Mouse (Mus musculus) kidney, postnatal 14 days (tissue): ENCODE data around the gene Gm13275.
A peak's percentile ranks its signal among the peaks of the same experiment; 100 is the strongest.
"Not testable (repeated sequence)": the region's sequence is repeated elsewhere in the genome, so short reads cannot be mapped to it uniquely, and the experiment has no call there.

Source experiments
- DNase-seq: peaks from one replicate; pipeline ENCODE4 v3.0.0; 2022; ENCODE audit warnings: mixed read lengths

The Gm13275 gene

GRCm38 (mm10) chr4:88793936-88794675 lies at the start of gene Gm13275:
Gm13275 (plus strand) TSS chr4:88794487.
- DNase-seq = peak; percentile 44

DNA sequence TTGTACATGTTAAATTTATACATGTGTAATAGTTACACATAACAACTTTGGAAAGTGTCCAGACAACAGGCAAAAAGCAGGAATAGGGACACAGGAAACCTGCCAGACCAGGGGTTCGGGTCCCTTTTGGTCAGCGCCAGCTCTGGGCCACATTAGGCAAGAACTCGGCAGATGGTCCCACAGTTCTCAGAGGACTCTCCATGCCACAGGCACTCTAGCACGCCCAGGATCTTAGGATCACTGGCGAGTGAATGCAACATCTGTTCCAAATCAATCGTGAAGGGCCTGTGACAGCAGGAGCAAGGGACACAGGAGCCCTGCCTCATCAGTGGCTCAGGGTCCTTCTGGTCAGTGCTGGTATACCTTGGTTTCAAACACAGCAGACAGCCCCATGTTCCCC lies 44.4 kb upstream of the Gm13275 start:
- no peak for DNase-seq

- DNase-seq = peak; percentile 53
Measured at GRCm38 (mm10) chr4:88754818-88755340, 39.4 kb upstream of the Gm13275 start, which contains the start of gene Gm13271. Gm13271 (plus strand) TSS chr4:88754868.

DNA sequence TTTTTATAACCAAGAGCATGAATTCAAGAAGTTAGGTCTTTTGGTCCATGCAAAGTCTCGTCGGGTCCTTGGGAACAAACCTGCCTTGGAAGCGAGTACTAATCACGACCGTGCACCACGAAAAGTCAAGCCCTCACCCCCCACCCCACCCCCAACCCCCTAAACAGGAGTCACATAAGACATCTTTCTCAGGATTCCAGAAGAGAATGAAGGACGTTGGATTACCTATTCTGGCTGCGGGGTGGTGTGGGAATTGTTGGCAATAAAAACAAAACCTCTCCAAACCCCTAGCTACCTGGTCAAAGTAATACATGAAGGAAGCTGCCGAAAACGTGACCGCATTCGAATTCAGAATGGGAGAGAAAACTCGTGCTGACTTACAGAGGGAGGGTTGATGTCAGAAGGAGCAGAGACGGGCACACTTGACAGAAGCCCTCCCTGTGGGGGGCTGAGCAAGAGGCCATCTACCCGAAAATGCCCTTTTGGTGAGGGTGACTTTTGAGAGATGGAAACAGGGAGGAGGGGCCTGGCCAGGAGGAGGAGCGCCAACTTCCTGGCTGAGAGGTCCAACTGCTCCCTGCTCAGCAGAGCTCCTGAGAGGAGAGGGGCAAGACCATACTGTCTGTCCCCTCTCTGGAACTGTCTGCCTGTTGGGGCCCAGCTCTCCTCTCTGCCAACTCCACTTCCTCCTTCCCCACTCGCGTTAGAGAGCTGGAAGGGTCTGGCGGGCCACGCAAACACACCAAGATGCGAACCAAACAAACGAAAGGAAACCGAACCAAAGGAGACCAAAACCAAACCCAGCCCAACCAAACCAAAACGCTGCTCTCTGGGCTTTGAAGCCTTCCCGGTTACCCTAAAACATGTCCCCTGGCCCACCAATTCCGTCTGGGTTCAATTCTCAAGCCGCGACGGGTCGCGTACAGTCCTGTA lies 37.4 kb upstream of the Gm13275 start:
- DNase-seq = not testable (repeated sequence)

- DNase-seq = peak; percentile 90
Measured at GRCm38 (mm10) chr4:88757628-88758031, 36.7 kb upstream of the Gm13275 start.

- DNase-seq = not testable (repeated sequence)
Measured at GRCm38 (mm10) chr4:88758751-88759150, 35.5 kb upstream of the Gm13275 start.

- DNase-seq = peak; percentile 24
Measured at GRCm38 (mm10) chr4:88759610-88760268, 34.5 kb upstream of the Gm13275 start, which contains the start of gene Gm13283. Gm13283 (plus strand) TSS chr4:88760119.

DNA sequence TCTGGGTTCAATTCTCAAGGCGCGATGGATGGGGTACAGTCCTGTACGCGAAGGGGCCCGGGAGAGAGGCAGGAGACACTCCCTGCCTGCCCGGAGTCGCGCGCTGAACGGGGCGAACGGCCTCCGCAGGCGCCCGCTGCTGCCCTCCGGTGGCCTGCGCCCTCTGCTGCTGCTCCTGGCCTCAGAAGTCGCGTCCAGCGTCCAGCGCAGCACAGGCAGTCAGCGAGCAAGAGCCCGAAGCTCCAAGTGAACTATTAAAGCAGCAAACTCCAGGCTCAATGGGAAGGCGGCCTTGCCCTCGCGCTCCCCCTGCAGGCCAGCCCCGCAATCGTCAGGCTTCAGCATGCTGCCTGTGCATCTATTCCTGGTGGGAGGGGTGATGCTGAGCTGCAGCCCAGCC lies 33.9 kb upstream of the Gm13275 start:
- DNase-seq = peak; percentile 88

DNA sequence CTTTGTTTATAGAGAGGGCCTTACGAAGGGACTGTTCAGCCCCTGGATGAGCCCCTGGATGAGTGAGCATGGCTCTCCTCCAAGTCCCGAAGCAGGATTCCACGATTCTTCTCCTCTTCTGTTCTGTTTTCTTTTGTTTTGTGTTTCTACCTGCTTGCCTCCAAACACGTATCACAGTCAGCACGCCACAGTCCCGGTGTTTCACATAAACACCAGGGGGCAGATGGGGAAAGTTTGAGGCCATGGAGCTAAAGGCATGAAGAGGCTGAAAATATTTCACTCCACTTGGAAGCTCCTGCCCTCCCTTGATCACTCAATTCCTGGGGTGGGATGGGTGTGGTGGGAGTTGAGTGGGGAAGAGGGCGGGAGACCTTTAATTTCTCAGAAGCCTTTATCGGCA lies 32.5 kb upstream of the Gm13275 start:
- DNase-seq = peak; percentile 66

- peak; percentile 16 for DNase-seq
Measured at GRCm38 (mm10) chr4:88762341-88762740, 31.9 kb upstream of the Gm13275 start.

GRCm38 (mm10) chr4:88763384-88764018 lies 30.8 kb upstream of the Gm13275 start:
- peak; percentile 78 for DNase-seq

DNA sequence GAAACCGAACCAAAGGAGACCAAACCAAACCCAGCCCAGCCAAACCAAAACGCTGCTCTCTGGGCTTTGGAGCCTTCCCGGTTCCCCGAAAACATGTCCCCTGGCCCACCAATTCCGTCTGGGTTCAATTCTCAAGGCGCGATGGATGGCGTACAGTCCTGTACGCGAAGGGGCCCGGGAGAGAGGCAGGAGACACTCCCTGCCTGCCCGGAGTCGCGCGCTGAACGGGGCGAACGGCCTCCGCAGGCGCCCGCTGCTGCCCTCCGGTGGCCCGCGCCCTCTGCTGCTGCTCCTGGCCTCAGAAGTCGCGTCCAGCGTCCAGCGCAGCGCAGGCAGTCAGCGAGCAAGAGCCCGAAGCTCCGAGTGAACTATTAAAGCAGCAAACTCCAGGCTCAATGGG lies 20.8 kb upstream of the Gm13275 start, which contains the start of gene Gm13290:
Gm13290 (plus strand) TSS at position 301 of the 400 bp plus-strand sequence.
- not testable (repeated sequence) for DNase-seq

- DNase-seq = not testable (repeated sequence)
Measured at GRCm38 (mm10) chr4:88776622-88777021, 17.7 kb upstream of the Gm13275 start, which contains the start of gene Gm13289. Gm13289 (plus strand) TSS chr4:88776922.

DNA sequence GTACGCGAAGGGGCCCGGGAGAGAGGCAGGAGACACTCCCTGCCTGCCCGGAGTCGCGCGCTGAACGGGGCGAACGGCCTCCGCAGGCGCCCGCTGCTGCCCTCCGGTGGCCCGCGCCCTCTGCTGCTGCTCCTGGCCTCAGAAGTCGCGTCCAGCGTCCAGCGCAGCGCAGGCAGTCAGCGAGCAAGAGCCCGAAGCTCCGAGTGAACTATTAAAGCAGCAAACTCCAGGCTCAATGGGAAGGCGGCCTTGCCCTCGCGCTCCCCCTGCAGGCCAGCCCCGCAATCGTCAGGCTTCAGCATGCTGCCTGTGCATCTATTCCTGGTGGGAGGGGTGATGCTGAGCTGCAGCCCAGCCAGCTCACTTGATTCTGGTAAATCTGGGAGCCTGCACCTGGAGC lies 14.7 kb upstream of the Gm13275 start, which contains the start of gene Gm13272:
Gm13272 (plus strand) TSS at position 301 of the 400 bp plus-strand sequence.
- DNase-seq = not testable (repeated sequence)

- DNase-seq = not testable (repeated sequence)
Measured at GRCm38 (mm10) chr4:88780320-88780719, 14.0 kb upstream of the Gm13275 start.

DNA sequence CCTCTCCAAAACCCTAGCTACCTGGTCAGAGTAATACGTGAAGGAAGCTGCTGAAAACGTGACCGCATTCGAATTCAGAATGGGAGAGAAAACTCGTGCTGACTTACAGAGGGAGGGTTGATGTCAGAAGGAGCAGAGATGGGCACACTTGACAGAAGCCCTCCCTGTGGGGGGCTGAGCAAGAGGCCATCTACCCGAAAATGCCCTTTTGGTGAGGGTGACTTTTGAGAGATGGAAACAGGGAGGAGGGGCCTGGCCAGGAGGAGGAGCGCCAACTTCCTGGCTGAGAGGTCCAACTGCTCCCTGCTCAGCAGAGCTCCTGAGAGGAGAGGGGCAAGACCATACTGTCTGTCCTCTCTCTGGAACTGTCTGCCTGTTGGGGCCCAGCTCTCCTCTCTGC lies 12.5 kb upstream of the Gm13275 start, which contains the start of gene Ifnz:
Ifnz (plus strand) TSS at position 301 of the 400 bp plus-strand sequence.
- not testable (repeated sequence) for DNase-seq

GRCm38 (mm10) chr4:88782335-88782734 lies 12.0 kb upstream of the Gm13275 start:
- DNase-seq = not testable (repeated sequence)

GRCm38 (mm10) chr4:88785409-88785808 lies 8.9 kb upstream of the Gm13275 start, which contains the start of gene Gm13276:
Gm13276 (plus strand) TSS chr4:88785709.
- not testable (repeated sequence) for DNase-seq

- DNase-seq = peak; percentile 83
Measured at GRCm38 (mm10) chr4:88788402-88788801, 5.9 kb upstream of the Gm13275 start, which contains the start of gene Gm13277. Gm13277 (plus strand) TSS chr4:88788632.

GRCm38 (mm10) chr4:88791250-88791649 lies 3.0 kb upstream of the Gm13275 start, which contains the start of gene Gm13278:
Gm13278 (plus strand) TSS chr4:88791550.
- not testable (repeated sequence) for DNase-seq

DNA sequence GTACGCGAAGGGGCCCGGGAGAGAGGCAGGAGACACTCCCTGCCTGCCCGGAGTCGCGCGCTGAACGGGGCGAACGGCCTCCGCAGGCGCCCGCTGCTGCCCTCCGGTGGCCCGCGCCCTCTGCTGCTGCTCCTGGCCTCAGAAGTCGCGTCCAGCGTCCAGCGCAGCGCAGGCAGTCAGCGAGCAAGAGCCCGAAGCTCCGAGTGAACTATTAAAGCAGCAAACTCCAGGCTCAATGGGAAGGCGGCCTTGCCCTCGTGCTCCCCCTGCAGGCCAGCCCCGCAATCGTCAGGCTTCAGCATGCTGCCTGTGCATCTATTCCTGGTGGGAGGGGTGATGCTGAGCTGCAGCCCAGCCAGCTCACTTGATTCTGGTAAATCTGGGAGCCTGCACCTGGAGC lies 2.8 kb downstream of the Gm13275 start, which contains the start of gene Gm13279:
Gm13279 (plus strand) TSS at position 301 of the 400 bp plus-strand sequence.
- not testable (repeated sequence) for DNase-seq
